Mouse (Mus musculus) hindbrain, embryonic 14.5 days (tissue): ENCODE results near the gene Gpalpp1. TPM values are rescaled to one million over a fixed set of nuclear protein-coding genes. Genes with fewer than 3 reads are reported as not detected.
A peak's percentile ranks its signal among the peaks of the same experiment; 100 is the strongest.

Experiments used
- ATAC-seq: fragments of 200-750 bp; cut with Nextera tagmentation; 2 replicates; pipeline ENCODE4 v1.8.0; 2017; ENCODE audit warnings: moderate number of reproducible peaks, mild to moderate bottlenecking, moderate TSS enrichment, moderate library complexity; ENCODE audit not compliant: low FRiP score
- DNase-seq: peaks from one replicate; pipeline ENCODE4 v3.0.0-alpha.2; 2015; ENCODE audit warnings: low spot score
- H3K27ac ChIP-seq: fragments of 300-500 bp; sonication (generic); 2 replicates; pipeline ENCODE4 v1.5.1; 2014; ENCODE audit warnings: mild to moderate bottlenecking, moderate library complexity
- H3K27me3 ChIP-seq: fragments of 300-500 bp; sonication (generic); 2 replicates; pipeline ENCODE4 v1.6.1; 2014; ENCODE audit warnings: mild to moderate bottlenecking, low read length, mixed read lengths; ENCODE audit not compliant: control insufficient read depth, insufficient read depth
- H3K36me3 ChIP-seq: fragments of 300-500 bp; sonication (generic); replicated peaks from 2 replicates; pipeline ENCODE4 v1.6.1; 2014; ENCODE audit not compliant: control insufficient read depth, insufficient read depth
- H3K4me1 ChIP-seq: fragments of 300-500 bp; sonication (generic); replicated peaks from 2 replicates; pipeline ENCODE4 v1.6.1; 2014; ENCODE audit warnings: antibody characterized with exemption, low read length, mixed read lengths; ENCODE audit not compliant: control insufficient read depth, insufficient read depth
- H3K4me2 ChIP-seq: fragments of 300-500 bp; sonication (generic); replicated peaks from 2 replicates; pipeline ENCODE4 v1.6.1; 2014; ENCODE audit warnings: mild to moderate bottlenecking, moderate library complexity
- H3K4me3 ChIP-seq: fragments of 300-500 bp; sonication (generic); replicated peaks from 2 replicates; pipeline ENCODE4 v1.5.1; 2014; ENCODE audit warnings: mild to moderate bottlenecking, low read length
- H3K9ac ChIP-seq: fragments of 300-500 bp; sonication (generic); 2 replicates; pipeline ENCODE4 v1.6.1; 2014
- H3K9me3 ChIP-seq: fragments of 300-500 bp; sonication (generic); 2 replicates; pipeline ENCODE4 v1.6.1; 2016; ENCODE audit warnings: low read length; ENCODE audit not compliant: control insufficient read depth
- WGBS: fragments of 180-500 bp; shearing (Covaris S2); extraction: QIAGEN DNeasy Blood & Tissue Kit; methylation state at CpG from one replicate; pipeline ENCODE4 v1.1.7; 2014; 5-methylcytosine and 5-hydroxymethylcytosine counted together
- polyA plus RNA-seq: library from polyadenylated mRNA; unstranded; fragments of >200 nt; fragmentation: Nextera tagmentation; extraction: Ambion mirVana; gene quantifications from 2 replicates; pipeline ENCODE4 v1.2.1, GENCODE M21; 2014

Gene Gpalpp1
- polyA plus RNA-seq, 1 experiment from 2014 or later, result 13.4 TPM

DNA sequence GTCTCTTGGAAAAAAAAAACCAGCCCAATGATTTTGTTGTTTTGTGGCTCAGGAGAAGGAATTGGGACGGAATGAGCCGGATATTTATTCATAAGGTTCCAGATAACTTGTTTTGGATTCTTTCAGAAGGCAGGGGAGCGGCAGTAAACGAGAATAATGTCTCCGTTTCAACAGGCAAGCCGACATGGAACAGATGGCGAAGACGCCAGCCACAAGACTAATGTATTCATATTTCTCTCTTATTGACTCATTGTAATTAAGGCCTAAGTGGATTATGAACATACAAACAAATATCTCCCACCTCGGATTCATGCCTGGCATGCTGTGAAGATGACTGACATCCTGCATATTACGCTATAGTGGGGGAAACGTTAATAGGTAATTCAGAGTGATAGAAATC lies 56.8 kb downstream of the Gpalpp1 start:
- H3K36me3 ChIP-seq, result no peaks in the 10 kb centered on the region
- H3K27ac ChIP-seq, result peak overlapping the region; percentile 9; the same call in 1 of the 2 replicates
- H3K4me2 ChIP-seq, result no peak overlapping the region
- no peak overlapping the region for H3K9ac ChIP-seq
- no peak for DNase-seq
- H3K4me3 ChIP-seq, result no peak overlapping the region
- no peaks in the 10 kb centered on the region for H3K9me3 ChIP-seq
- 52% methylated on average over 11 of the region's 11 CpGs for WGBS
- H3K27me3 ChIP-seq, result no peaks in the 10 kb centered on the region
- H3K4me1 ChIP-seq, result no peaks in the 10 kb centered on the region
- no peak for ATAC-seq

DNA sequence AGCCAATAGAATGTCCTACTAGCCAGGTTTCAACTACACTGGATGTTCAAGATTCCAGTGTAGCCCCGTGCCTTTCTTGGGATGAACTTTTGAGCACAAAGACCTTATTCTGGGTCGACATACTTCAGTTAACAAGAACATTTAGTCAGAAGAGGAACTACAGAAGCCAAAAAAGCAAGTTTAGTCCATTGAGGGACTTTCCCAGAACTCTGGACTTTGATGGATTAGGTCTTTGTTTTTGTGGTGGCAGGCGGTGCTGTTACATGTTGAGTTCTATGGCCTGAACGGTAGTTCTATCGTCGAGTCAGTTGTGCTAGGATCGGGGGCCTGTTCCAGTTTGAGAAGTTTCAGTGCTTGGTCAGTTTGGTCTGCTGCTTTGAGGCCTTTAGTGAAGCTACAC lies 58.6 kb downstream of the Gpalpp1 start:
- no peaks in the 10 kb centered on the region for H3K36me3 ChIP-seq
- ATAC-seq (no peak), DNase-seq (no peak)
- no peaks in the 10 kb centered on the region for H3K9me3 ChIP-seq
- WGBS, result 66% methylated on average over 7 of the region's 7 CpGs
- no peaks in the 10 kb centered on the region for H3K4me1 ChIP-seq
- no peak overlapping the region for H3K4me2 ChIP-seq
- no peak overlapping the region for H3K9ac ChIP-seq
- H3K27me3 ChIP-seq, result no peaks in the 10 kb centered on the region
- H3K27ac ChIP-seq, result no peak overlapping the region
- H3K4me3 ChIP-seq, result no peak overlapping the region

DNA sequence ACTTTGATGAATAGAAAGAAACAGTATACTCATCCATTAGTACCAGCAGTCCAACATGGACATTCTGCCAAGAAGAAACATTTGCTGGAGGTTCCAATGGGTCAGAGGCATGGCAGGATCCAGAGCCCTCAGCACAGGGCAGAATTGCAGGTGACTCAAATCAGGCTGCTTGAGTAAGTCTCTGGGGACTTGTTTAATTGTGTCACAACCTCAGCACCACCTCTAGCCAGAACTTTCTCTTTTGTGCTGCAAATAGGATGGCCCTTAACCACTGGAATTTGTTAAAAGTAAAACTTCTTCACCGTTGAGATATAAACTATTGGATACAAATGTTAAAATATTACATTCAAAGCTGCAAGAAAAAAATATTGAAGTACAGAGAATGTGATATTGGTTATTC lies 64.8 kb downstream of the Gpalpp1 start:
- Histone ChIP-seq H3K9me3 (no peaks in the 10 kb centered on the region), H3K4me3 (no peak overlapping the region), H3K27me3 (no peaks in the 10 kb centered on the region), H3K27ac (no peak overlapping the region), H3K4me1 (no peaks in the 10 kb centered on the region), H3K4me2 (no peak overlapping the region), H3K9ac (no peak overlapping the region), H3K36me3 (no peaks in the 10 kb centered on the region)
- WGBS, result 54% methylated on average over 1 of the region's 1 CpGs
- no peak for ATAC-seq
- DNase-seq, result no peak

- Histone ChIP-seq H3K36me3 (no peaks in the 10 kb centered on the region), H3K4me1 (no peaks in the 10 kb centered on the region), H3K4me2 (no peak overlapping the region), H3K9ac (no peak overlapping the region), H3K27ac (no peak overlapping the region), H3K27me3 (no peaks in the 10 kb centered on the region), H3K4me3 (no peak overlapping the region), H3K9me3 (no peaks in the 10 kb centered on the region)
- ATAC-seq, result no peak
- WGBS, result 50% methylated on average over 3 of the region's 3 CpGs
- DNase-seq, result no peak
Observed at GRCm38 (mm10) chr14:76044164-76044557, 66.4 kb downstream of the Gpalpp1 start.

- Histone ChIP-seq H3K36me3 (no peaks in the 10 kb centered on the region), H3K9ac (no peak overlapping the region), H3K27ac (no peak overlapping the region), H3K4me3 (no peak overlapping the region), H3K4me1 (no peaks in the 10 kb centered on the region), H3K9me3 (no peaks in the 10 kb centered on the region), H3K4me2 (no peak overlapping the region), H3K27me3 (no peaks in the 10 kb centered on the region)
- DNase-seq, result no peak
- 88% methylated on average over 14 of the region's 14 CpGs for WGBS
- no peak for ATAC-seq
Observed at GRCm38 (mm10) chr14:76043251-76044163, 67.1 kb downstream of the Gpalpp1 start.

Other genes with a start within 250 kb of the Gpalpp1 start
- gene Kctd4, start 155.8 kb downstream of the Gpalpp1 start, polyA plus RNA-seq, result 7.9 and 9.0 TPM in 2 replicates
- gene Gtf2f2, start 99.9 kb downstream of the Gpalpp1 start, polyA plus RNA-seq, result 39.5 and 41.8 TPM in 2 replicates
- gene Nufip1, start 131 bp upstream of the Gpalpp1 start, polyA plus RNA-seq, result 11.1 and 11.9 TPM in 2 replicates